Mouse (Mus musculus): ENCODE measurements around the gene Cryzl1.

GRCm38 (mm10) chr16:91746101-91746950 lies 17.6 kb upstream of the Cryzl1 start:
- TF ChIP-seq POLR2A (IDR thresholded peaks at IDR 0.05; ENCODE audit: insufficient read depth, low read depth, low read length) = no peak
- TF ChIP-seq CTCF (IDR thresholded peaks at IDR 0.05; ENCODE audit: insufficient read depth, low read depth, low read length) = no peak
